Mouse (Mus musculus): Measurements from ENCODE around the gene Abca1. TPM values are rescaled to one million over a fixed set of nuclear protein-coding genes. Genes with fewer than 3 reads are reported as not detected.

Gene Abca1
- polyA plus RNA-seq, 1 experiment from 2014 or later, result 10.3 TPM

DNA sequence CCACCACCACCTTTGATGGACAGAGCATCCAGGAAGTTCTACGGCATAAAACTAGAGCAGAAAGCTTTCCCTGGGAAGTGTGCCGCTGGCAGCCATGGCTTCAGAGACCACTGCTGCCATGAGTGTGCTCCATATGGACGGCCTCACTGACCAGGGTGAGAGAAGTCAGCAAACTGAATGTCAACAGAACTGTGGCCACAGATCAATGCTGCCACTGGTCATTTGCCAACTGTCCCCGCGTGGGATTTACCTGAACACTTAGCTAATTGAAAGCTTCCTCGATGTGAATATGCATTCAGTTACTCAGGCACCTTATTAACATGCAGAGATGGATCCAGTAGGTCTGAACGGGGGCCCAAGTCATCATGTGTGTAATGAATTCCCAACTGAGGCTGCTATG, 86.7 kb downstream of the Abca1 start:
- Histone ChIP-seq H3K27me3 (no peaks in the 10 kb centered on the region), H3K36me3 (peaks cover 77% of the 10 kb centered on the region), H3K9ac (no peak overlapping the region), H3K4me2 (no peak overlapping the region), H3K4me1 (replicated peaks) (no peaks in the 10 kb centered on the region), H3K27ac (no peak overlapping the region), H3K9me3 (no peaks in the 10 kb centered on the region), H3K4me3 (no peak overlapping the region)
- no peak for ATAC-seq (ENCODE audit: low FRiP score)
- 89% methylated on average over 7 of the region's 7 CpGs for WGBS

DNA sequence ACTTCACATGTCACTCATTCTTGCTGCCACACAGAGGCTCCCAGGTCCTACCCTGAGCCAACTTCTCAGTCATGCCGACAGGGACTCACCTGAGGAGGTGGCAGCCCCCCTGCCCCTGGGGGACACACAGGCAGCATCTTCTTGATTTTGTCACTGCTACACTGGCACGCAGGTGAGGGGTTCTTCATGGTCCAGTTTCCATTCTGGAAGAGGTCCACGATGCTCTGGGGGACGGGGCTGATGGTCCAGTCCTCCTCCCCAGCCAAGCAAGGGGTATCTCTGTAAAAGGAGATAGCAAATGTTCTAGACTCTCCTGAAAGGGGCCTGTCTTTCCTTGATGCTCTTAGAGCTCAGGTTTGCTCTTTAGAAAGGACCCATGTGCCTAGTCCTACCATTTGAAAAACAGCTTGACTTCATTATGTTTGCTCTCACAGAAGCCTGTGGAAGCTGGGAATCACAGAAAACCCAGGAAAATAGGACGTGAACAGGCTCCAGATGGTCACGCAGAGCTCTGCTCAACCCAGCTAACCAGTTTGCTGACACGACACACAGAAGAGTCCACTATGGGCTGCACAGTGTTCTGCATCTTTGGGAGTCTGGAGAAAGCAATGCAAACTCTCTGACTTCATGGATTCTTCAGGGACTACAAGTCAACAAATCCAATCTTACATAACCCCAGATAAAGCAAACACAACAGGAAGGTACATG, 97.2 kb downstream of the Abca1 start:
- ATAC-seq (ENCODE audit: low FRiP score), result no peak
- Histone ChIP-seq H3K4me2 (no peak overlapping the region), H3K9me3 (no peaks in the 10 kb centered on the region), H3K36me3 (peaks cover 39% of the 10 kb centered on the region), H3K4me1 (replicated peaks) (no peaks in the 10 kb centered on the region), H3K9ac (no peak overlapping the region), H3K4me3 (no peak overlapping the region), H3K27me3 (no peaks in the 10 kb centered on the region), H3K27ac (no peak overlapping the region)
- WGBS, result 86% methylated on average over 7 of the region's 7 CpGs

DNA sequence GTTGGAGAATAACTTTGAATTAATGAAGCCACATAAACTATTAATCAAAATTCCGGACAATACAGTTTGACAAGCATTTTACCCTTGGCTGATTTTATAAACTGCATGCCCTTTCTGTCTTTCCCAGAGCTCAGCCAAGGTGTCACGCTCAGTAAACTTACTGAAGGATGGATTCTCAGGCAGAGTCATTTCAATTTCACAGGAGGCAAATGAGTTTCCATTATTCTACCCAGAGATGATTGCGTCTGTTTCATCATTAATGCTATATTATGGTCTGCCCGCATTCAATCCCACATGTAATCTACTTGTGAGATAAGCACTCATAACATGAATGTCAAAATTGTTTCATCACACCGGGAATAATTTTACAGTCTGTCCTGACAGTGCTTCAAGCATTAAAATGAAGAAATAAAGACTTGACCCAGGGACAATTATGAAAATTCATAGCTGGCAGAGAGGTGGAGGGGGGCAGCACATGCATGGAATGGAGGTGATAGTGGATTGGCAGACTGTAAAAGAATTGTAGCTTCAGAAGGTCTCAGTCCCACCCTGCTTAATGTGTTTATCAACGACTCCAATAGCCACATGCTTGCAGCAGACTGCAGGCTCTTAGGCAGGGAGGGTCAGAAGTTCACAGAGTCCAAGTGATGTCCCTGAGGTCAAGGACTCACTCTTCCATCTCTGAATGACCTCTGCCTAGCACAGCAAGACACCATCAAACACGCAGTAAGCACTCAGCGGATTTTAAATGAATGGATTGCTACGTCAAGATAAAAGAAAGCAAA, 113.3 kb downstream of the Abca1 start:
- Histone ChIP-seq H3K4me2 (no peak overlapping the region), H3K27ac (no peak overlapping the region), H3K36me3 (peaks cover 34% of the 10 kb centered on the region), H3K9ac (no peak overlapping the region), H3K27me3 (no peaks in the 10 kb centered on the region), H3K4me3 (no peak overlapping the region), H3K4me1 (replicated peaks) (peaks cover 16% of the 10 kb centered on the region), H3K9me3 (no peaks in the 10 kb centered on the region)
- ATAC-seq (ENCODE audit: low FRiP score), result peak; percentile 67
- WGBS, result 44% methylated on average over 9 of the region's 9 CpGs

DNA sequence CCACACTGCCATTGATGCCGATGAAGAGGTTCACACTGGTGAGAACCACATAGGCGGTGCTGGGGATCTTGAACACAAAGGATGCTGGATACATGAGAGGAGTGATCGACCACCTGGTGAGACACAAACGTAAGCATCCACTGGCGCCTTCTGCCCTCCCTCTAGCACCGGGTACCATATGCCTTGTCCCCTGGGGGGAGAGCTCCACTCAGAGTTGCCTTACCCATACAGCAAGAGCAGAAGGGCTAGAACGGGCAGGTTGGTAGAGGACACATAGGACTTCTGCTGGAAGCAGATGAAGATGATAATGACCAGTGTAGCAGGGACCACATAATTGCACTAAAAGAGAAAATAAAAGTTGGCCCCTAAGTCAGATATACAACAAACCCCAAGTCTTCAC, 113.9 kb downstream of the Abca1 start:
- H3K27ac ChIP-seq, result no peak overlapping the region; the same call in 1 of the 2 replicates
- H3K27me3 ChIP-seq, result no peaks in the 10 kb centered on the region
- 74% methylated on average over 7 of the region's 7 CpGs for WGBS
- peaks cover 31% of the 10 kb centered on the region for H3K36me3 ChIP-seq
- no peak overlapping the region for H3K4me2 ChIP-seq
- H3K9me3 ChIP-seq, result no peaks in the 10 kb centered on the region
- peak; percentile 41; the same call in 1 of the 2 replicates for ATAC-seq (ENCODE audit: low FRiP score)
- no peak overlapping the region for H3K9ac ChIP-seq
- H3K4me3 ChIP-seq, result no peak overlapping the region
- H3K4me1 ChIP-seq (replicated peaks), result peaks cover 16% of the 10 kb centered on the region

GRCm38 (mm10) chr4:53043819-53044218, 115.9 kb downstream of the Abca1 start:
- Histone ChIP-seq H3K27me3 (no peaks in the 10 kb centered on the region), H3K9ac (no peak overlapping the region), H3K27ac (no peak overlapping the region), H3K9me3 (no peaks in the 10 kb centered on the region), H3K4me3 (no peak overlapping the region), H3K36me3 (peaks cover 28% of the 10 kb centered on the region), H3K4me2 (no peak overlapping the region), H3K4me1 (replicated peaks) (peaks cover 16% of the 10 kb centered on the region)
- whole genome bisulfite sequencing, result 92% methylated on average over 8 of the region's 8 CpGs
- ATAC-seq (ENCODE audit: low FRiP score), result no peak

GRCm38 (mm10) chr4:53030326-53030948, 129.3 kb downstream of the Abca1 start:
- ATAC-seq (ENCODE audit: low FRiP score), result no peak
- WGBS, result 30% methylated on average over 8 of the region's 8 CpGs
- Histone ChIP-seq H3K4me2 (no peak overlapping the region), H3K36me3 (peaks cover 13% of the 10 kb centered on the region), H3K27me3 (no peaks in the 10 kb centered on the region), H3K4me1 (replicated peaks) (no peaks in the 10 kb centered on the region), H3K4me3 (no peak overlapping the region), H3K9me3 (no peaks in the 10 kb centered on the region), H3K9ac (no peak overlapping the region), H3K27ac (no peak overlapping the region)

GRCm38 (mm10) chr4:53027811-53028210, 131.9 kb downstream of the Abca1 start:
- H3K36me3 ChIP-seq, result peaks cover 15% of the 10 kb centered on the region
- no peak overlapping the region for H3K4me2 ChIP-seq
- no peaks in the 10 kb centered on the region for H3K9me3 ChIP-seq
- H3K4me3 ChIP-seq, result no peak overlapping the region
- no peak overlapping the region for H3K27ac ChIP-seq
- no peak for ATAC-seq (ENCODE audit: low FRiP score)
- no peaks in the 10 kb centered on the region for H3K27me3 ChIP-seq
- WGBS, result 93% methylated on average over 3 of the region's 3 CpGs
- no peak overlapping the region for H3K9ac ChIP-seq
- no peaks in the 10 kb centered on the region for H3K4me1 ChIP-seq (replicated peaks)

DNA sequence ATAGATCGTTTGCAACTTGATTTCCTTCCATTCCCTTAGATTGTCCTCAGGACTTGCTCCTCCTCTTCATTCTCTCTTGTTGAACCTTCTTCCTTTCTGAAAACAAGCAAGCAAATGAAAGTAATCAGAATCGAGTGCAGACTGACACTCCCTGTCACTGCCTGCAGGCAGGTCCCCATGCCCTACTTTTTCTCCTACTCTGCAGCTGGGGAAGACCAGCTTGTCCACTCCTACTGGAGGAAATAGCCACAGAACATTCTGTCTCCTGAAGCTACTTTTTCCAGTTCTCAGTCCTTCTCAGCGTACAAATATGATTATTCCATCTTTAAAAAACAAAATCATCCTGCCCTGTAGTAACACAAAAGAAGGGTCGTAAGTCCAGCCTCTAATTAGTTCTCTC, 135.3 kb downstream of the Abca1 start:
- WGBS, result 92% methylated on average over 4 of the region's 4 CpGs
- Histone ChIP-seq H3K9ac (no peak overlapping the region), H3K9me3 (no peaks in the 10 kb centered on the region), H3K36me3 (peaks cover 37% of the 10 kb centered on the region), H3K27me3 (no peaks in the 10 kb centered on the region), H3K4me1 (replicated peaks) (no peaks in the 10 kb centered on the region), H3K4me3 (no peak overlapping the region), H3K4me2 (no peak overlapping the region), H3K27ac (no peak overlapping the region)
- no peak for ATAC-seq (ENCODE audit: low FRiP score)

DNA sequence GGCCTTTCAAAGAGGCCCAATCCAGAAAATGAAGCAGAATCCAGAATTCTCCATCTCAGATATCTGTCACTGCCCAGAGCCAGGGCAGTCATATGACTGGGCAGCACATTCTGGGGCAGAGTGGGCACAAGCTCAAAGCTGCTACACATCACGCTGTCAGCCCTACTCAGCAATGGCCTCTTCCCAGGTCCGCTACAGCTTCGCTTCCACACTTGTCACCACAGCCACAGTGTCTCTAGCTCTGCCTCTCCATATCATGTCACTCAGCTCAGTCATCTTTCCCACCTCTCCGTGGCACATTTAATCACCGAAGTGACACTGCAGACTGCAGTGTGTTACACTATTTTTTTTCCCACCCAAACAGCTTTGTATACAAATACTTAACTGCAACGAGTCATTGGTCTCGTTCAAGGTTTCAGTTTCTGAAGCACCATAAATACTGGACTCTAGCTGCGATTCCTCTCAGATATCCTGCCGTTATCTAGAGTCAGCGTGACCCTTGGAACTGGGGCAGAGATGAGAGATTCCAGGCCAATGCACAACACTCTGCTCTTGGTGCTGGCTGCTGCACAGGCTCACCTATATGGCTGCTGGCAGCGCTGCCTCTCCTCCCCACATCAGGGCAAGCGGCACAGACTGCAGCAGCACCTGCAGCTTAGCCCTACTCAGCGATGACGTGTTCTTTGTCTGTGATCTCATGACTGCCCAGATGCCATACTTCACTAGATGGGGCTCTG, 136.3 kb downstream of the Abca1 start:
- Histone ChIP-seq H3K9me3 (no peaks in the 10 kb centered on the region), H3K9ac (no peak overlapping the region), H3K4me2 (no peak overlapping the region), H3K27me3 (no peaks in the 10 kb centered on the region), H3K36me3 (peaks cover 42% of the 10 kb centered on the region), H3K4me3 (no peak overlapping the region), H3K27ac (no peak overlapping the region), H3K4me1 (replicated peaks) (no peaks in the 10 kb centered on the region)
- WGBS, result 96% methylated on average over 14 of the region's 14 CpGs
- no peak for ATAC-seq (ENCODE audit: low FRiP score)

DNA sequence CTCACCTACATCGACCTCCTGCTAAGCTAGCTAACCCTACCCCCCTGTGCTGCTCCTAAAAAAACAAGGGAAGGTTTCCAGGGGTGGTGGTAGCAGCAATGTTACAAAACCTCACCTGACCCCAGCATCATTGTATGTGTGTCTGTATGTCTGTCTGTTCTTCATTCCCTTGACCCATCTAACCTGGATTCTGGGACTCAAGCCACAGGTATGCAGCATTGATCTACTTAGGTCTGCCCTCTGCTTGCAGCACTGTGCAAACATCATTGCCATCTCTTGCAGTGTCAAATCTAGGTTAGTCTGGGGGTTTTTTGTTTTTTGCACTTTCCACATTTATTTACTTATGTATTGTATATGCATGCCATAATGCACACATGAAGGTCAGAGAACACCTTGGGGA, 141.3 kb downstream of the Abca1 start:
- ATAC-seq (ENCODE audit: low FRiP score), result no peak
- Histone ChIP-seq H3K9me3 (peaks cover 10% of the 10 kb centered on the region; the same call in 1 of the 2 replicates), H3K27ac (no peak overlapping the region), H3K36me3 (peaks cover 73% of the 10 kb centered on the region), H3K4me1 (replicated peaks) (no peaks in the 10 kb centered on the region), H3K4me2 (no peak overlapping the region), H3K9ac (no peak overlapping the region), H3K4me3 (no peak overlapping the region), H3K27me3 (no peaks in the 10 kb centered on the region)
- WGBS, result 96% methylated on average over 1 of the region's 1 CpGs

GRCm38 (mm10) chr4:53015024-53015423, 144.7 kb downstream of the Abca1 start:
- no peak overlapping the region for H3K9ac ChIP-seq
- H3K4me3 ChIP-seq, result no peak overlapping the region
- H3K36me3 ChIP-seq, result peaks cover 48% of the 10 kb centered on the region
- peaks cover 5% of the 10 kb centered on the region for H3K4me1 ChIP-seq (replicated peaks)
- H3K9me3 ChIP-seq, result peaks cover 10% of the 10 kb centered on the region; the same call in 1 of the 2 replicates
- no peaks in the 10 kb centered on the region for H3K27me3 ChIP-seq
- 99% methylated on average over 3 of the region's 3 CpGs for WGBS
- H3K27ac ChIP-seq, result no peak overlapping the region
- no peak overlapping the region for H3K4me2 ChIP-seq
- no peak for ATAC-seq (ENCODE audit: low FRiP score)

DNA sequence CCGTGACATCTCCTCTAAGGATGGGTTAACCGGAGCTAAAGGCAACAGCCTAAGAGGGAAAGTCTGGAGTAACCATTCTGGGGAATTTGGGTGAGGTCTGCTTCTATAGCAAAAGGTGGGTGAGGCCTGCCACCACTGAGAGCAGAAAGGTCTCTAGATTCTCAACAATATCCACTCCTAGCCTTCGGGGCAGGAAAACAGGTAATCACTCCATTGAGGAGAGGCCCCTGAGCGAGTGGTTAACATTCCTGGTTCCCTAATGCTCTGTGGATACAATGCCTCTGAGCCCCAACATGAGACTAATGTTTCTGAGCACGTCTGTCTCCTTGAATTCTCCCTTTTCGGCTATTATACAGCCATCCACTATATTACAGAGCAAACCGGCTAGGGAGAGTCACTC, 145.3 kb downstream of the Abca1 start:
- H3K4me1 ChIP-seq (replicated peaks), result peaks cover 5% of the 10 kb centered on the region
- no peaks in the 10 kb centered on the region for H3K27me3 ChIP-seq
- no peak overlapping the region for H3K4me2 ChIP-seq
- H3K9me3 ChIP-seq, result peaks cover 10% of the 10 kb centered on the region; the same call in 1 of the 2 replicates
- H3K36me3 ChIP-seq, result peaks cover 42% of the 10 kb centered on the region
- H3K9ac ChIP-seq, result no peak overlapping the region
- ATAC-seq (ENCODE audit: low FRiP score), result no peak
- 94% methylated on average over 7 of the region's 7 CpGs for WGBS
- no peak overlapping the region for H3K27ac ChIP-seq
- H3K4me3 ChIP-seq, result no peak overlapping the region
